Mouse (Mus musculus) activated CD4-positive, CD25-positive, alpha-beta regulatory T cell, adult 4 months (primary cell): Measurements from ENCODE around the gene Dusp7. TPM values are rescaled to one million over a fixed set of nuclear protein-coding genes. Genes with fewer than 3 reads are reported as not detected.

Source experiments
- ATAC-seq: one replicate; pipeline ENCODE4 v1.8.0; 2017
- polyA plus RNA-seq, 2 experiments: library from polyadenylated mRNA; unstranded; fragments of 100-300 nt; shearing (Covaris generic); gene quantifications; one replicate each; pipeline ENCODE4 v1.2.1; 2017

Gene Dusp7
- polyA plus RNA-seq, 2 experiments from 2014 or later, result 16.7 to 20.0 TPM

DNA sequence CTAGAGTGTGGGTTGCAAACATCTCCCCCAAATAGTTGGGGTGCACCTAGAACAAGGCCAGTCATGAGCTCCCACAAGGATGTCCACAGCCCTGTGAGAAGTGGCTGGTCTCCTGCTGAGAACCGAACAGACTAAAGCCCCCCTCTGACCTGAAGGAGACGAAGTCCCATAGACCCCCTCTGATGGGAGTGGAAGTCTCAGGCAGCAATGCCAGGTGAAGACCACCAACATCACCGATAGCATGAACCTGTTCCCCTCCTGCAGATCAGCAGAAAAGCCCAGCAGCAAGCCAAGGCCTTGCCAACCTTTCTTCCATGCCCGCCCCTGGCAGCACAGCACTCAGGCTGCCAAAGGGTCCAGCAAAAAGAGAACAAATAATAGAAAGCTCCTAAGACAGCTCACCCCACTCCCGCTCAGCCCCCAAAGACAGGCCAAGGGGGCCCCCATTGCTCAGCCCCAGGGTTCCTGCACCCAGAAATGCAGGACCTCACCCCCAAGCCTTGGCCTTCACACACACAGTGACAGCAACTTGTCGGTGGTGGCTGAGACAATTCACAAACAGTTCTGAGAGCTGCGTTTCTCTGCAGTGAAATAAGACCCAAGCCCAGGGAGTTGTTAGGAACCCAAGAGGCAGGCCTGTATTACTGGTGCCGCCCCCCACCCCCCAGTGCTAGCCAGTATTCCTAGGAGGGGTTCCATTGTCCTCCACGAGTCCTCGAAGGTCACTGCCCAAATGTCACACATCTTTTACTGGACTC is 13.0 kb upstream of the Dusp7 start:
- no peak for ATAC-seq

DNA sequence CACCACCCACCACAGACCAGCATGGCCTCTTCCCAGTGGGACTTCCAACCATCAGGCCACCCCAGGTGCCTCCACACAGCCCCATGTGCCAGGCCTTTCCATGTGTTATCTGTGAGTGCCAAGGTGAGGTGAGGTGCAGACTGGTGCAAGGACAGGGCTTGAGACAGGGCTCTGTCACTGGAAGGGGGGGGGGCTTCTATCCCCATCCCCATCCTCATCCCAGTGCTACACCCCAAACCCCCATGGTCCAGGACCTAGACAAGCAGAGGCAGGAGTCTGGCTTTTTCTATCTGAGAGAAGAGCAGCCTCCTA is 12.5 kb upstream of the Dusp7 start:
- ATAC-seq, result no peak

DNA sequence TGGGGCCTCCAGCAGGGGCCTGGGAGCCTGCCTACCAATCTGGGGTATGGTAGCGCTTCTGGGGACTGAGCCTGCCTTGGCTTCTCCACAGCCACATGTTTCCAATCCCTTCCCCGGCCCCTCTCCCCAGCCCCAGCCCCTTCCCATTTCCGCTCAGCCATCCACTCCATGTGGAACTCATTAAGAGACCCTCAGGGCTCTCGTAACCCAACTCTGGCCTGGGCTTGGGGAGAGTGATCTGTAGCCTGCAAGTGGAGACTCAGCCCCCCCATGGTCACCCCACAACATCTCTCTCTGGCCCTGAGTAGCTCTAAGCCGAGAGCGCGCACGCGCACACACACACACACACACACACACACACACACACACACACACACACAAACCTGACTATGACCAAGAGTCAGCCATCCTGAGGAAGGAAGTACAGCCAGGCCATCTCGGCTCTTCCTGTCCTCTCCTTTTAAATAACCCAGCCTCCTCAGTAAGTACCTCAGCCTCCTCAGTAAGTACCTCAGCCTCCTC is 12.0 kb upstream of the Dusp7 start:
- no peak for ATAC-seq

DNA sequence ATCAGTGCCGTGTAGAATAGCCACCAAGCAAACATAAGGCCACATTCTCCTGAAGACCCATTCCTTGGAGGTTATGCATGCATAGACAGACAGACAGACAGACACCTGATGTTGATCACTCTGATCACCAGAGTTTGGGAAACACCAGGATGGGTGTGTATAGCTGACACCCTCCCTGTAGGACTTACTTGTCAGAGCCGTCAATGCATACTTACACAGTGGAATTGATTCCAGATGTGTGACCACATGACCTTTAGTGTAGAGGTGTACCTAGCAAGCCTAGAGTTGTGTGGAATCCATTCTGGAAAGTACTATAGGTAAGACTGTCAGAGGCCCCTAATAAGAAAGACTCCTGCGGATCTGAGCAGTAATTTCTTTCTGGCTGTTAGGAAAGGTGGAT is 11.3 kb upstream of the Dusp7 start:
- ATAC-seq, result no peak

DNA sequence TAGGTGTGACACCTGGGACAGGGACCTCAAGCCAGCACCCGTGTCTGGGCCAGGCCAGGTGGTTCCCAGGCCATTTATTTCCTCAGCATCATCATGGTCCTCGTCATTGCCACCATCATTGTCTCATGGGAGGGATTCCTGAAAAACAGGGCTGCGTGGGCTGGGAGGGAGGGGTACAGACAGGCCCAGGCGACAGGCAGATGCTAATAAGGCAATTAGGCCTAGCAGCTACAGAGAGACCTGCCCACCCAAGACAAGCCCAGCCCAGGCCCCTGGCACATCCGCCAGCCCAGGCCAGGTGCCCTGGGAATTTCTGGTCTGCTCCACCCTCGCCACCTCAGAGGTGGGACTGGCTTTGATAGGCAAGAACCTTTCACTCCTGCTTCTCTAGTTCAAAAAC is 9.1 kb upstream of the Dusp7 start:
- ATAC-seq, result no peak

DNA sequence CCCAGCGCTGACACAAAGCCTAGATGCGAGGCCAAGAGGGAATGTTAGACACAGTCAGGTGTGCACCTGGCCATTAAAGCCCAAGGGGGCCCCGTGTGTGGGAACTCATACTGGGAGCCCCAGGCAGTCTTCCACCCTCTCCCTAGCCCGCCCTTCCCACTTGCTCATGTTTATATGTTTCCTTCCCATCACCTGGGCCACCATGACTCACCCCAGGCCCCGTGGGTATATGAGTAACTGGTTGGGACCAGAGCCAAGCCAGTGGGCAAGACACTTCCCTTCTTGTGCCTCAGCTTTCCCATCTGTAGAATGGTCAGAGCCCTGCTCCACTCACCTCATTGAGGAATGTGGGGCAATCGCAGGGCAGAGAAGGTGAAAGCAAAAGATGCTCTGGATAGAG is 7.3 kb upstream of the Dusp7 start:
- ATAC-seq, result no peak

DNA sequence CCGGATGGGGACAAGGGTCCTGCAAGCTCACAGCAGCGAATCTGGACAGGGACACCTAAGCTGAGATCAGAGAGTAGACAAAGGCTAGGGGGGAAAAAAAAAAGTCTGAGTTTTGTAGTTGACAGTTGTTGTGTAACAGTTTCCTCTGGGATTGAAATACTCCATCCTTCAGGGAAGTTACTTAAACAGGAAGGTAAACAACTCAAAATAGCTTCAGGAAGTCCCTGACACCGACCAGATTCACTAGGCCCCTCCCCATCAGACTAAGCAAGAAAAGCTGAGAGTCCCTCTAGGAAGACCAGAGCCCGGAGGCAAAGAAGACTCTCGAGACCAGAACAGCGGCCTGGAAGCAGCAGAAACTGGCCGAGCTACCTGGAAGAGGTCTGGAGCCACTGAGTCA is 3.1 kb upstream of the Dusp7 start:
- ATAC-seq, result no peak

DNA sequence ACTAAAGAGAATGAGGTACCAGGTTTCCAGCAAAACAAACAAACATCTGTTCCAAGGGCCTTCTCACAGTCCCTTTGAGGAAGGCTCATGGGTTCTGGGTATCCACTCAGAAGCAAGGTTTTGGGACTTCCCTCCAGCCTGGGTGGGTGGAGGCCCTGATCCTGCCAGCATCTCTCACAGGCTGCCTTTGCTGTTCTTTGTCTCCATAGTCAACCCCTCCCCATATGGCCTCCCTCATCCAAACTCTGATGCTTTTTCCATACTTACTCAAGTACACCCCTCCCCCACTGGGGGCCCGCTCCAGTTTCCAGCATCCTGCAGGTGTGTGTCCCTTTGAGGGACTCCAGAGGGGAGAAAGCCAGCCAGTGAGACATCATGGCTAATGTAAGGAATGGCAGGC is 2.2 kb upstream of the Dusp7 start:
- no peak for ATAC-seq

DNA sequence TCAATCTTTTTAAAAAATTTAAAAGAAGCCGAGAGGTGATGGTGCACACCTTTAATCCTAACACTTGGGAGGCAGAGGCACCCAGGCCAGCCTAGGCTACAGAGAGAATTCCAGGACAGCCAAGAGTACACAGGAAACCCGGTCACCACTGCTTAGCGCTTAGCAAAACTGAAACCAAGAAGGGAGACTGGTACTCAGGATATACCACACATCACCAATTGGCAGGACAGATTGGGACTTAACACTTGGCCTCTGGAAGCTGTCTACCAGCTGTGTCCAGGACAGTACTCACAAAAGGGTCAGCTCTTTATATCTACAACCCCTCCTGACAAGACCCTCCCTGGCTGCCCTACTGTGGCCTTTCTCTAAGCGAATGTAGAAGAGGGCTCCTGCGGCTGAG is 1.4 kb upstream of the Dusp7 start:
- ATAC-seq, result peak; percentile 32

DNA sequence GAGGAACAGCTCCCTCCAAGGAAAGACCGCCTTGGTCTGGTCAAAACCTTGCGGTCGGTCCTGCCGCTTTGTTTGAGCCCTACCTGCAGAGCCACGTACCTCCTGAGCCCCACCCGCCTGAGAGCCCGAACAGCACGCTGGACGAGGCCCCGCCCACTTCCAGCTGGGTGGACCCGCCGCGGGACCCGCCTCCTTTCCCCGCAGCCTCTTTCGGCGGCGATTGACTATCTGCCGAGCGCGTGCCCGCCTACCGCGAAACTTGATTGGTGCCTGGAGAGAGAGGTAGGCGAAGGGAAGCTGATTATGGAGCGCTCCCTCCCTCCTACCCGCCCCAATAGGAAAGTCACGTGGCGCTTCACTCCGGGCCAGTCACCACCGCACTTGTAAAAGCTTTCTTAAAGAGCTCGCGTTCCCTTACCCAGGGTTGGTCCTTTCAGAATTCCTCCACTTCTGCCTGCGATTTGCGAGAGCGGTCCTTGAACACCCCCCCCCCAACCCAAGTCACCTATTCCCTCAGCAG is 780 bp upstream of the Dusp7 start:
- peak; percentile 88 for ATAC-seq

DNA sequence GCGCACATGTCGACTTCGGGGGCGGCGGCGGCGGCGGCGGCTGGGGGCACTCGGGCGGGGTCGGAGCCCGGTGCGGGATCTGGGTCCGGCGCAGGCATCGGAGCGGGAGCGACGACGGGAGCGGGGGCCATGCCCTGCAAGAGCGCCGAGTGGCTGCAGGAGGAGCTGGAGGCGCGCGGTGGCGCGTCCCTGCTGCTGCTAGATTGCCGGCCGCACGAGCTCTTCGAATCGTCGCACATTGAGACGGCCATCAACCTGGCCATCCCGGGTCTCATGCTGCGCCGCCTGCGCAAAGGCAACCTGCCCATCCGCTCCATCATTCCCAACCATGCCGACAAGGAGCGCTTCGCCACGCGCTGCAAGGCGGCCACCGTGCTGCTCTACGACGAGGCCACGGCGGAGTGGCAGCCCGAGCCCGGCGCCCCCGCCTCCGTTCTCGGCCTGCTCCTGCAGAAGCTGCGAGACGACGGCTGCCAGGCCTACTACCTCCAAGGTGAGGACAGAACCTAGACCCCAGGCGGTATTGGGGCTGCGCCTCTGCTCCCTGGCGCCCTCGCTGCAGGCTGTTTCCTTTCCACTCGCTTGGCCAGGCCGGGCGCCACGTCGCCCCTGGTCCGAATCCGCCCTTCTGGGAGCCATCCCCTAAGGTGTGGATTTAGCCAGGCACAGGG is 534 bp downstream of the Dusp7 start:
- ATAC-seq, result no peak

DNA sequence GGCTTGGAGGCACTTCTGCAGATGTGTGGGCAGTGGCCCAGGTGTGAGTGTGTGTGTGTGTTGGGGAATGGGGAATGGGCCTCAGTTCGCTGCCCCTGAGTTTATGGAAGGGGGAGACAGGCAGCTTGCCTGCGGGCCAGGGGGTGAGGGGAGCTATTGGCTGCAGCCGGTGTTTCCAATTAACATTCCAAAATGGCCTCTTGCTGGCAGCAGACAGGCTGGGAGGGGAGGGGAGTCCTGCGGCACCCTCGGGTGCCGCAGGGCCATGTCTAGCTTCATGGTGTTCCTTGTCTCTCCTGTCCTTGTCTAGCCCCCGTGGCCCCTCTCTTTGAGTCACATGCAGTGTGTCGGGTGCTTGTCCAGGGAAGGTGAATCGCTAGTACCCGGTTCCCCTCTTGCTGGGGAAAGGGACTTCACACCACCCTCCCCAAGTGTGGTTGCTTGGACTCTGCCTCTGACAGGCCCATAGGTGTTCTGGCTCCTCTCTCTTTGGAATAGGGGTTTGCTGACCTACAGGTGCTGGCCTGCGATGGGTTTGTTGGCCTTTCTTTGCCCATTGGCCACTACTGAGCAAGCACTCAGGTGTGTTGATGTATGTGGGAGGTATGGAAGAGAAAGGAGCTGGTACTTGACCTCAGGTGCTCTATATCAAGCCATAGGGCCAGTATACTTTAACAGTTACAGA is 1.5 kb downstream of the Dusp7 start:
- ATAC-seq, result no peak

DNA sequence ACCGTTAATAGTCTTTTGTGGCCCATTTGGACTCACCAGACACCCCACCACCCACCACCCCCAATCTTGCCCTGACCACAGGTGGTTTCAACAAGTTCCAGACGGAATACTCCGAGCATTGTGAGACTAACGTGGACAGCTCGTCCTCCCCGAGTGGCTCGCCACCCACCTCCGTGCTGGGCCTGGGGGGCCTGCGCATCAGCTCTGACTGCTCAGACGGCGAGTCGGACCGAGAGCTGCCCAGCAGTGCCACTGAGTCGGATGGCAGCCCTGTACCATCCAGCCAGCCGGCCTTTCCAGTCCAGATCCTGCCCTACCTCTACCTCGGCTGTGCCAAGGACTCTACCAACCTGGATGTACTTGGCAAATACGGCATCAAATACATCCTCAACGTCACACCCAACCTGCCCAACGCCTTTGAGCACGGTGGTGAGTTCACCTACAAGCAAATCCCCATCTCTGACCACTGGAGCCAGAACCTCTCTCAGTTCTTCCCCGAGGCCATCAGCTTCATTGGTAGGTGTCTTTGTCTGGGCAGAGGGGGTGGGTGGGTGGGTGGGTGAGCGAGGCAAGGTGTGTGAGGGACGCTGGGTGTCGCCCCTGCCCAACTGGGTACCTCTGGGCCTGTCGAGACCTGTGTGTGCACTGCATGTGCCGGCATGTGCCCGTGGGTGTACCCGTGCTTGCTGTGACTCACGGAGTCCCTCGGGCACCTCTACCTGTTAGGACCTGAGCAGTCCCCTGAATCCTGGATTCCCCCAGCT is 2.4 kb downstream of the Dusp7 start:
- no peak for ATAC-seq

DNA sequence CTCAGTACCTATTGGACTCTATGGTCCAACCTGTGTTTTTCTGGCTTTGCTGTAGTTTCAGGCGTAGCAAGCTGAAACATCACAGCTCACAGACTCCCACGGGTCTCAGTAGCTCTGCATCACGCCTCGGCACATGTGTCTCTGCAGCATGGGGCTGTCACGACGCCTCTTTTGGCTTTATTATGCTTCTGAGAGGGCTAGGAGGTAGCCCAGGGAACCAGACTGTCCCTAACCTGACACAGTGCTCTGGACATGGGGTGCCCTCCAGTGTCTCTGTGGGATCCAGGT is 2.9 kb downstream of the Dusp7 start:
- no peak for ATAC-seq

DNA sequence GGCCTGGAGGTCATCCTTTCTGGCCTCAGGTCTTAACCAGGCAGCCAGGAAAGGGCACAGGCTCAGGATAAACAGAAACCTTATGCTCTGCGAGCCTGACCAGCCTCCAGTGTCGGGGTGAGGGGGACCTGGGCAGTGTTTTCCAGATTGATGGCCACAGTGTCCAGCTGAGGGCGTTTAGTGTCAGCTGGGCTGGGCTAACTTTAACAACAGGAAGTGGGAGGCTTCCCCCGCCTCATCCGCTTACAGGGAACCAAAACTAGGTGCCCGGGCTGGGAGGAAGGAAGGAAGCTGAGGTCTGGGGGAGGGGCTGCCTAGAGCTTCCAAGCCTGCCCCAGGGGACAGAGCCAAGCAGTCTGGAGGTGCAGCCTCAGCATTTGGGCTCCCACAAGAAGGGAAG is 3.3 kb downstream of the Dusp7 start:
- peak; percentile 14 for ATAC-seq

DNA sequence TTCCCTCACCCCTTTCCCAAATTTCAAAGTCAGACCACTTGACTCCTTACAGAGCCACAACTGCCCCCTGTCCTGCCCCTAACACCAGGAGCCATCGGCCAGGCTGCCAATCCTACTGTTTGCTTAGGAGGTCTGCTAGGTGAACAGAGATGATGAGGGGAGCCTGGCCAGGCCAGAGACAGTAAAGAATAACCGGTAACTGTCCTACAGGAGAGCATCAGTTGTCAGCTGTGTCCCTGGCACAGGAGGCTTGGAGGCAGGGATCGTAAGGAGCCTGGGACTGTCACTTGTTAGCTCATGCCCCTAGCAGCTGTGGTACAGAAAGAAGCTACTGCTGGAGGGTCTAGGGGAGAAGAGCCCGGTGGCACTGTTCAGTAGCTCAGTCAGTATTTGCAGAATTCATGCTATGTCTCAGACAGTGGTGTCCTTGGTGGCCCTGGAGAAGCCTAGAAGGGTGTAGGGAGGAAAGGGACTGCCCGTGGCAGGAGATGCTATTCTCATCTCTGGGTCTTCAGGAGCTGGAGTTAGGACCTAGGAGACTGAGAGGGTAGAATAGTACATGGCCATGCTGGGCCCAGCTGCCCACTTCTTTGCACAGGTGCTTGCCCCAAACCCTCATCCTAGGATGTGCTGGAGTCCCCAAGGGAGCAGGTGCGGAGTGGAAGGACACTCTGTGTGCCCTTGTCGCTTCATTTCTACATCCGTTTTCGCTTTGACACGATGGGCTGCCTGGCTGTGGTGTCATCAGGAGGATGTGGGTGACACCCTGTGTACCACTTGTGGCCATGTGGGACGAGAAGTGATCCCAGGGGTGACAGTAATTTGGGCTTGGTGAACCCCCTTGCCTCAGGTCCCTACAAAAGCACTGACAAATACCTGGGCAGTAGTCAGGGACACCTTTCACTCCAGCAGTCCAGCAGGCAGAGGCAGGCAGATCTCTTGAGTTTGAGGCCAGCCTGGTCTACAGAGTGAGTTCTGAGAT is 4.3 kb downstream of the Dusp7 start:
- peak; percentile 79 for ATAC-seq

DNA sequence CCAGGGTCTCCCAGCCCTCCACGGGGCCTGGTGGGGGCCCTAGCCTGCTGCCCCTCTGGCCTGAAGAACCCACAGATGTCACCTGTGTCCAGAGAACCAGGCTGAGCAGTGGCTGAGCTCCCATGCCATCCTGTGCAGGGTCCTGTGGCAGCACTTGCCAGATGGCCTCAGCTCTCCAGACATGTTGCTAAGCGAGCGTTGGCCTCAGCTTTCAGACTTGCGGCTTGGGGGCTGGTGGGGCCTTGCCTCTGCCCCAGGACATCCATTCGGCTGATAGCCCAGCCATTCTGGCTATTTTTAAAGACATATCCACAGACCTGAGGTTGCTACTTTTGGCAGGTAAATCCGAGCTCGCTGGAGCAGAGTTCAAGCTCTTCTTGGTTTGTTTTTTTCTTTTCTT is 5.5 kb downstream of the Dusp7 start:
- ATAC-seq, result no peak

DNA sequence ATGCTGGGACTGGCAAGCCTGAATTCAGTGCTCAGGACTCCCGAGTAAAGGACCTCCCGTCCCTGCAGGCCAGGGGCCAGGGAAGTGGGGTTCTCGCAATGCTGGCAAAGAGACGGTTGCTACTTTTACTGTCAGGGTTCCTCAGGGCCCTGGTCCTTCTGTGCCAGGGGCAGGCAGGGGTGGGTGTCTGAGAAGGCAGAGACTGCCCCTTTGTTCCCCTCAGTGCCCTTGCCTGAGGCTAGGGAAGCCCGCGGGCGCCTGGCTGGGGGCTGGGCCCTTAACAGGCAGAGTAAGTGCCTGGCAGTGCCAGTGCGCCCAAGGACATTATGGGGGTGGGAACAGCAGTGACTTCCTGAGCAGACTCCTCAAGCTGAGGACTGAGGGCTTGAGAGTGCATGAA is 8.8 kb downstream of the Dusp7 start:
- no peak for ATAC-seq

DNA sequence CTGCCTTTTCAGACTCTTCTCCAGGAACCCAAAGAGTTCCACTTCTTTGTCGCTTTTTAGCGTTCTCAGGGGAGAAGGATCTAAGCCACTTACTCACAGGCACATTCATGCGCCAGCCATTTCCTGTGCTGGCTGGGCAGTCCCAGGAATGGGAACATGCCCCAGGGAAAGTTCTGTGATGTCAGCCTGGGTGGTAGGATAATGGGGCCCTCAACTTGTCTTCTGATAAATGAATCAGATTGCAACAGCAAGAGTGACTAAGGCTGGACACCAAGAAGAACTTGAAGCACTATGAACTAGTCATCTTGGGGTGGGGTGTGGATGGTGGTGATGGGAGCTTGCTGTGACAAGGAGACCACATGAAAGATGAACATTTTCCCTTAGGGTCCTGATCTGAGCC is 9.6 kb downstream of the Dusp7 start:
- ATAC-seq, result no peak

DNA sequence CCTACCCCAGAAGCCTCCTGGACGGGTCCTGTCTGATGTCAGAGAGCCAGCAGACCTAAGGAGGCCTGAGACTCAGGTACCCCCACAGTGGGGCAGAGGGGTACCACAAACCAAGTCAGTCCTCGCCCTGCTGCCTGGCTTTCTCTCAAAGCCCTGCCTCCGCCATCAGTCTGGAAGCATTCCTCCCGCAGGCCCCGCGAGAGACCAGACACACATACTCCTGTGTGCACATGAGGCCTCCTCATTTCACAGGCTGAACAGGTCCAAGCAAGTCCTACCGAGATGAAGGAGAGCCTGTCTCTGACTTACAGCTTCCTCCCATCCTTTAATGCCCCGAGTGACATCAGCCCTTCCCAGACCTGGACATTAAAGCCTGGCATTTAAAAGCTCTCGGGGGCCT is 10.3 kb downstream of the Dusp7 start:
- ATAC-seq, result no peak

DNA sequence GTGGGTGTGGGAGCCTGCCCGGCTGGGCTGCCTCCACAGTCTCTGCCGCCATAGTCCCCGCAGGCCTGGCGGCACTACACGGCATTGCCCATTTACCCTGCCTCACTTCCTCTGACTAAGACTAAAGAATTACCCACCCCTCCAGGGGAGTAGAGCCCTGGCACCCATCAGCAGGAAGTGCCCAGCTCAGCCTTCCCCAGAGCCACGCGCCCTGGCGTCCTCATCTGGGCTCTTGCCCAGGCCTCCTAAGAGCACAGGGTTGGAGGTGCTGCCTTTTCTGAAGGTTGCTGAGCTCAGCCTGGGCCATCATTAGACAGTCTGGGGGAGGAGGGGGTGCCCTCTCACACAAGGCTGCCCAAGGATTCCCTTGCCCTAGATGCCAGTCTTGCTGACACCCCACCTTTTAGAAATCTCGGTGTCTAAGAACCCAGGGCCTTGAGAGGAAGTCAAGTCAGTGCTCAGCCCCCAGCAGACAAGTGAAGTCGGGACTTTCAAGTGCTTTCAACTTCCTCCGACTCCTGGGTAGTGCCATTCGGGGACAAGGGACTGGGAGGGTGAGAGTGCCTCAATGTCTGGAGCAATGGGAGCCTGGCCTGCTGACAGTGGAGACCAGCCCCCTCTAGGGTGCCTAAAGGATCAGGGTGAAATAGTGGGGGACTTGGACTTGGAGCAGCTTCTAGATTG is 17.9 kb downstream of the Dusp7 start:
- ATAC-seq, result peak; percentile 80
